Mouse (Mus musculus): ENCODE results near the gene Asmt.

The Asmt gene

GRCm38 (mm10) chrX:170672594-170673092 is at the start of gene Asmt:
Asmt (plus strand) TSS chrX:170672644.
- no peak for DNase-seq

GRCm38 (mm10) chrX:170673233-170673951 is 948 bp downstream of the Asmt start:
- no peak for DNase-seq

DNA sequence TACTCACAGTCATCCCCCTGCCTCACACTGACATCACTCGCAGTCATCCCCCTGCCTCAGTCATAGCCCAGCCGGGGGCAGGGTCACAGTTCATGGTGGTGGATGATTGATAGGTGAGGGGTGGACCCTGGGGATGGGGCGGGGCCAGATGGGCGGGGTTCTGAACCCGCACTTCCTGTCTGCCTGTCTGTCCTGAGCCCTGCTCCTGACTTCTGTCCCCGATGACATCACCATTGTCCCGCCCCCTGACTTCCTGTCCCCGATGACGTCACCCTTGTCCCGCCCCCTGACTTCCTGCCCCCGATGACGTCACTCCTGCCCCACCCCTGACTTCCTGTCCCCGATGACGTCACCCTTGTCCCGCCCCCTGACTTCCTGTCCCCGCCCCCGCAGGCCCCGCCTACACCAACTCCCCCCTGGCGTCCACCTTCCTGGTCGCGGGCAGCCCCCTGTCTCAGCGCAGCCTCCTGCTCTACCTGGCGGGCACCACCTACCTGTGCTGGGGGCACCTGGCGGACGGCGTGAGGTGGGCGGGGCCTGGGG is 1.9 kb downstream of the Asmt start:
- peak; percentile 25 for DNase-seq

DNA sequence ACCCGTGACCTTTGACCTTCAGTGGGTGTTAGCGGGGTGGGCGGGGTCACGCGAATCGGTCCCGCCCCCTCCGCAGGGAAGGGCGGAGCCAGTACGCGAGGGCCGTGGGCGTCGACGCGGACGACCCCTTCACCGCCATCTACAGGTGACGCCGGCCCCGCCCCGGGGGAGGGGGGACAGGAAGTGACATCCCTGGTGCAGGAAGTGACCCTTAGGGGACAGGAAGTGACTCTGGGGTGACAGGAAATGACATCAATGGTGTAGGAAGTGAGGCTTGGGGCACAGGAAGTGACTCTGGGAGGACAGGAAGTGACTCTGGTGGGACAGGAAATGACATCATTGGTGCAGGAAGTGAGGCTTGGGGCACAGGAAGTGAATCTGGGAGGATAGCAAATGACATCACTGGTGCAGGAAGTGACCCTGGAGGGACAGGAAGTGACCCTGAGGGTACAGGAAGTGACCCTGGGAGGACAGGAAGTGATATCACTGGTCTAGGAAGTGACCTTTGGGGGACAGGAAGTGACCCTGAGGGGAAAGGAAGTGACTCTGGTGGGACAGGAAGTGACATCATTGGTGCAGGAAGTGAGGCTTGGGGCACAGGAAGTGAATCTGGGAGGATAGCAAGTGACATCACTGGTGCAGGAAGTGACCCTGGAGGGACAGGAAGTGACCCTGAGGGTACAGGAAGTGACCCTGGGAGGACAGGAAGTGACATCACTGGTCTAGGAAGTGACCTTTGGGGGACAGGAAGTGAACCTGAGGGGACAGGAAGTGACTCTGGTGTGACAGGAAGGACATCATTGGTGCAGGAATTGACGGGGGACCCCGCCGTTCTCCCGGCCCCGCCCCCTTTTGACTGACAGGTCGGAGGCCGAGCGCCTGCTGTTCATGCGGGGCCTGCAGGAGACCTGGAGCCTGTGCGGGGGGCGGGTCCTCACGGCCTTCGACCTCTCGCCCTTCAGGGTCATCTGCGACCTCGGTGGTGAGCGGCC is 2.7 kb downstream of the Asmt start:
- no peak for DNase-seq

DNA sequence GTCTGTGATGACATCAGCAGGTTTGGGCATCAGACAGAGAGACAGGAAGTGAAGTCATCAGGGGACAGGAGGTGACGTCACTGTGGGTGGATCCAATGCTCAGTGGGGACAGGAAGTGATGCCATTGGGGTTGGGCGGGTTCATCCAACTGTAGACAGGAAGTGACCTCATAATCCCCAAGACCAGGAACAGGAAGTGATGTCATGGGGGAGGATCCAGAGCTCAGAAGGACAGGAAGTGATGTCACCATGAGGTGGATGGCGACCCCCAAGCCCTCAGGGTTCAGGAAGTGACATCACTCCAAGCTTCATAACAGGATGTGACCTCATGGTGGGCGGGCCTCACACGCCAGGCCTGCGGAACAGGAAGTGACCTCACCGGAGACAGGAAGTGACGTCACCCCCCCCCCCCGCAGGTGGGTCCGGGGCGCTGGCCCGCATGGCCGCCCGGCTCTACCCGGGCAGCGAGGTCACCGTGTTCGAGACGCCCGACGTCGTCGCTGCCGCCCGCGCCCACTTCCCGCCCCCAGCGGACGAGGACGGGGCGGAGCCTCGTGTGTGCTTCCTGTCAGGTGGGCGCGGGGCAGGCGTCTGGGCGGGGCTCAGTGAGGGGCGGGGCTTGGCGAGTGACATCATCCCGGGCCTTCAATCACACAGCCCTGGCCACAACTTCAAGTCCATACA is 3.6 kb downstream of the Asmt start:
- no peak for DNase-seq

GRCm38 (mm10) chrX:170676606-170677239 is 4.3 kb downstream of the Asmt start:
- no peak for DNase-seq

DNA sequence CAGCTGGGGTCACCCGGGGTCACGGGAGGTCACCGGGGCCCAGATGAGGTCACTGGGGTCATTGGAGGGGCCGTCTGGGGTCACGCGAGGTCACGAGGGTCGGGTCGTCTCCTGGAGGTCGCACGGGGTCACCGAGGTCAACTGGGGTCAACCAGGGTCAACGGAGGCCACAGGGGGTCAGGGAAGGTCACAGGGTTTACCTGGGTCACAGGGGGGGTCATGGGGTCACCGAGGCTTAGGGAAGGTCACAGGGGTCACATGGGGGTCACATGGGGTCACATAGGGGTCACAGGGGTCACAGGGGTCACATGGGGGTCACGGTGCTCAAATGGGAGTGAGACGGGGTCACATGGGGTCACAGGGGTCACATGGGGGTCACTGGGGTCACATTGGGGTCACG is 4.8 kb downstream of the Asmt start:
- DNase-seq = no peak

DNA sequence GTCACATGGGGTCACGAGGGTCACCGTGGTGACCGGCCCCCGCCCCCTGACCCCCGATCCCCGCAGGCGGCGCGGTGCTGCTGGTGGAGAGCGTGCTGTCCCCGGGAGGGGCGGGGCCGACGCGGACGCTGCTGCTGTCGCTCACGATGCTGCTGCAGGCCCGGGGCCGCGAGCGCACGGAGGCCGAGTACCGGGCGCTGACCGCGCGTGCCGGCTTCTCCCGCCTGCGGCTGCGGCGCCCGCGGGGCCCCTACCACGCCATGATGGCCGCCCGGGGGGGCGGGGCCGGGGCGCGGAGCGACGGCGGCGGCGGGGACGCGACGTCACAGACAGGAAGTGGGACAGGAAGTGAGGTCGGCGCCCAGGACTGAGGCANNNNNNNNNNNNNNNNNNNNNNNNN is 5.2 kb downstream of the Asmt start:
- no peak for DNase-seq
